Mouse (Mus musculus) embryonic fibroblast, embryonic 13.5 days (primary cell): ENCODE measurements around the gene Tsga10ip.

Source experiments
- CTCF ChIP-seq: IDR thresholded peaks from 2 replicates; pipeline ENCODE4 v1.5.1; 2011; ENCODE audit warnings: mild to moderate bottlenecking, control low read depth, low read length, moderate library complexity, borderline replicate concordance; ENCODE audit not compliant: insufficient read depth
- POLR2A ChIP-seq: IDR thresholded peaks from 2 replicates; pipeline ENCODE4 v1.6.1; 2011; ENCODE audit warnings: low read depth, mild to moderate bottlenecking, control low read depth, low read length, moderate library complexity

DNA sequence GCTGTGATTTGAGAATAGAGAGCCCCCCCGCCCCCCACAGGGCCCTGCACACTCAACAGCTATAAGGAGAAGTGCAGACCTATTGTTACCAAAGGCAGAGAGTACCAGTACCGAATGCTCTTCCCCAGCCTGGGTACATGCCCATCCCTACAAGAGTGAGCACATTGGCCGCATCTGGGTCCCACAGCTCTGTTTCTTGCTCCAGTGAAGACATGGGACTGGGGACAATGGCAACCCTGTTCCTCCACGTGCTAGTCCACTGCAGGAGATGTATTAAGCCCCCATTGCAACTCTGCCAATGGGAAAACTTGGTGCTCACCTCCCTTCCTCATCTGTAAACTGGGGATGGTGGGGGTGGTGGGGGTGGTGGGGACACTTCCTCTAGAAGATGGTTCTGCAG lies 11.5 kb upstream of the Tsga10ip start:
- TF ChIP-seq CTCF: no peak
- TF ChIP-seq POLR2A: no peak
